Mouse (Mus musculus) stomach, postnatal 0 days (tissue): ENCODE results near the gene Pvr. TPM values are rescaled to one million over a fixed set of nuclear protein-coding genes. Genes with fewer than 3 reads are reported as not detected.
"Not testable (repeated sequence)": the region's sequence is repeated elsewhere in the genome, so short reads cannot be mapped to it uniquely, and the experiment has no call there.

Experiments
- ATAC-seq: fragments of 200-750 bp; cut with Nextera tagmentation; 2 replicates; pipeline ENCODE4 v1.8.0; 2017; ENCODE audit not compliant: low FRiP score, low TSS enrichment
- DNase-seq: peaks from one replicate; pipeline ENCODE4 v3.0.0-alpha.2; 2016; ENCODE audit warnings: low spot score
- H3K27ac ChIP-seq: fragments of 300-500 bp; sonication (generic); replicated peaks from 2 replicates; pipeline ENCODE4 v1.5.1; 2014; ENCODE audit warnings: mild to moderate bottlenecking, control low read depth
- H3K27me3 ChIP-seq: fragments of 300-500 bp; sonication (generic); 2 replicates; pipeline ENCODE4 v1.6.1; 2014; ENCODE audit warnings: low read length; ENCODE audit not compliant: control insufficient read depth, insufficient read depth
- H3K36me3 ChIP-seq: fragments of 300-500 bp; sonication (generic); 2 replicates; pipeline ENCODE4 v1.6.1; 2014; ENCODE audit warnings: low read length, mixed read lengths; ENCODE audit not compliant: control insufficient read depth, insufficient read depth
- H3K4me1 ChIP-seq: fragments of 300-500 bp; sonication (generic); replicated peaks from 2 replicates; pipeline ENCODE4 v1.6.1; 2014; ENCODE audit warnings: antibody characterized with exemption; ENCODE audit not compliant: control insufficient read depth, insufficient read depth
- H3K4me2 ChIP-seq: fragments of 300-500 bp; sonication (generic); replicated peaks from 2 replicates; pipeline ENCODE4 v1.6.1; 2014; ENCODE audit warnings: low read depth, mild to moderate bottlenecking, control low read depth, moderate library complexity
- H3K4me3 ChIP-seq: fragments of 300-500 bp; sonication (generic); 2 replicates; pipeline ENCODE4 v1.5.1; 2014; ENCODE audit warnings: low read depth, low read length, control low read depth
- H3K9ac ChIP-seq: fragments of 300-500 bp; sonication (generic); 2 replicates; pipeline ENCODE4 v1.6.1; 2014; ENCODE audit warnings: mild to moderate bottlenecking, low read length, control low read depth, mixed read lengths
- H3K9me3 ChIP-seq: fragments of 300-500 bp; sonication (generic); 2 replicates; pipeline ENCODE4 v1.6.1; 2016; ENCODE audit warnings: low read length; ENCODE audit not compliant: control insufficient read depth
- CTCF ChIP-seq: IDR thresholded peaks from 2 replicates; pipeline ENCODE4 v1.5.1; 2016; ENCODE audit warnings: antibody characterized with exemption, low read depth, mild to moderate bottlenecking, moderate library complexity
- EP300 ChIP-seq: optimal IDR thresholded peaks from 2 replicates; pipeline ENCODE3; 2016; ENCODE audit warnings: antibody characterized with exemption
- WGBS: fragments of 180-500 bp; shearing (Covaris S2); extraction: QIAGEN DNeasy Blood & Tissue Kit; methylation state at CpG from one replicate; pipeline ENCODE4 v1.1.7; 2014; 5-methylcytosine and 5-hydroxymethylcytosine counted together
- polyA plus RNA-seq: library from polyadenylated mRNA; unstranded; fragments of >200 nt; fragmentation: Nextera tagmentation; extraction: Ambion mirVana; gene quantifications from 2 replicates; pipeline ENCODE4 v1.2.1, GENCODE M21; 2015

Pvr gene
- polyA plus RNA-seq, 1 experiment from 2014 or later = 6.2 TPM

GRCm38 (mm10) chr7:19937229-19937821, 16.4 kb upstream of the Pvr start:
- no peak for DNase-seq

GRCm38 (mm10) chr7:19935961-19936360, 15.0 kb upstream of the Pvr start:
- no peak overlapping the region for H3K9ac ChIP-seq
- DNase-seq = no peak
- H3K27ac ChIP-seq = no peak overlapping the region
- TF ChIP-seq EP300 (no peak), CTCF (no peak)
- no peak overlapping the region for H3K4me2 ChIP-seq
- H3K4me1 ChIP-seq = no peaks in the 10 kb centered on the region
- no peaks in the 10 kb centered on the region for H3K27me3 ChIP-seq
- ATAC-seq = no peak
- H3K9me3 ChIP-seq = no peaks in the 10 kb centered on the region
- H3K36me3 ChIP-seq = no peaks in the 10 kb centered on the region
- no peak overlapping the region for H3K4me3 ChIP-seq
- 51% methylated on average over 6 of the region's 6 CpGs for WGBS

More at GRCm38 (mm10) chr7:19937229-19937821, 16.4 kb upstream of the Pvr start:
- Histone ChIP-seq H3K4me3 (no peak overlapping the region), H3K4me1 (no peaks in the 10 kb centered on the region), H3K9ac (no peak overlapping the region), H3K27ac (no peak overlapping the region), H3K36me3 (no peaks in the 10 kb centered on the region), H3K27me3 (no peaks in the 10 kb centered on the region), H3K4me2 (no peak overlapping the region), H3K9me3 (no peaks in the 10 kb centered on the region)
- ATAC-seq = no peak
- TF ChIP-seq EP300 (no peak), CTCF (no peak)
- whole genome bisulfite sequencing = 68% methylated on average over 11 of the region's 11 CpGs

- Histone ChIP-seq H3K27ac (no peak overlapping the region), H3K4me1 (no peaks in the 10 kb centered on the region), H3K9ac (no peak overlapping the region), H3K4me2 (no peak overlapping the region), H3K4me3 (no peak overlapping the region), H3K9me3 (no peaks in the 10 kb centered on the region), H3K27me3 (no peaks in the 10 kb centered on the region), H3K36me3 (no peaks in the 10 kb centered on the region)
- WGBS = 69% methylated on average over 20 of the region's 20 CpGs
- DNase-seq (no peak), ATAC-seq (no peak)
- TF ChIP-seq CTCF = no peak
- TF ChIP-seq EP300 = no peak
Measured at GRCm38 (mm10) chr7:19935171-19935751, 14.3 kb upstream of the Pvr start.

- no peaks in the 10 kb centered on the region for H3K4me1 ChIP-seq
- 10% methylated on average over 20 of the region's 21 CpGs for WGBS
- DNase-seq = peak; percentile 86
- H3K9me3 ChIP-seq = no peaks in the 10 kb centered on the region
- H3K36me3 ChIP-seq = no peaks in the 10 kb centered on the region
- peak overlapping the region; percentile 40 for H3K4me2 ChIP-seq
- H3K4me3 ChIP-seq = 0 out of 2 replicates have a peak overlapping the region, but pooled peaks have one; percentile 8
- no peaks in the 10 kb centered on the region for H3K27me3 ChIP-seq
- ATAC-seq = peak; percentile 85
- H3K27ac ChIP-seq = peak overlapping the region; percentile 63
- H3K9ac ChIP-seq = no peak overlapping the region
- TF ChIP-seq CTCF (no peak), EP300 (no peak)
Measured at GRCm38 (mm10) chr7:19932877-19933809, 12.2 kb upstream of the Pvr start.

- Histone ChIP-seq H3K27me3 (no peaks in the 10 kb centered on the region), H3K4me2 (no peak overlapping the region), H3K27ac (no peak overlapping the region), H3K9me3 (no peaks in the 10 kb centered on the region), H3K9ac (no peak overlapping the region), H3K4me1 (no peaks in the 10 kb centered on the region), H3K4me3 (no peak overlapping the region), H3K36me3 (no peaks in the 10 kb centered on the region)
- TF ChIP-seq EP300 = no peak
- TF ChIP-seq CTCF = no peak
- WGBS = 20% methylated on average over 13 of the region's 13 CpGs
- ATAC-seq (no peak), DNase-seq (no peak)
Measured at GRCm38 (mm10) chr7:19932133-19932876, 11.3 kb upstream of the Pvr start.

GRCm38 (mm10) chr7:19930481-19930880, 9.5 kb upstream of the Pvr start:
- H3K4me3 ChIP-seq, H3K9me3 ChIP-seq, H3K36me3 ChIP-seq, H3K27me3 ChIP-seq, H3K4me2 ChIP-seq, H3K9ac ChIP-seq, H3K4me1 ChIP-seq, H3K27ac ChIP-seq, ATAC-seq, DNase-seq: not testable (repeated sequence)
- 50% methylated on average over 6 of the region's 6 CpGs for WGBS
